Mouse (Mus musculus) c-Kit-positive CD71-negative TER-119-negative erythroid progenitor cells, embryonic 14.5 days (primary cell): ENCODE measurements around the gene Nipbl.
"Not testable (repeated sequence)": the region's sequence is repeated elsewhere in the genome, so short reads cannot be mapped to it uniquely, and the experiment has no call there.

Experiments used
- DNase-seq: peaks from one replicate; pipeline ENCODE4 v3.0.0-alpha.2; 2013; ENCODE audit warnings: low read depth

Nipbl gene

DNA sequence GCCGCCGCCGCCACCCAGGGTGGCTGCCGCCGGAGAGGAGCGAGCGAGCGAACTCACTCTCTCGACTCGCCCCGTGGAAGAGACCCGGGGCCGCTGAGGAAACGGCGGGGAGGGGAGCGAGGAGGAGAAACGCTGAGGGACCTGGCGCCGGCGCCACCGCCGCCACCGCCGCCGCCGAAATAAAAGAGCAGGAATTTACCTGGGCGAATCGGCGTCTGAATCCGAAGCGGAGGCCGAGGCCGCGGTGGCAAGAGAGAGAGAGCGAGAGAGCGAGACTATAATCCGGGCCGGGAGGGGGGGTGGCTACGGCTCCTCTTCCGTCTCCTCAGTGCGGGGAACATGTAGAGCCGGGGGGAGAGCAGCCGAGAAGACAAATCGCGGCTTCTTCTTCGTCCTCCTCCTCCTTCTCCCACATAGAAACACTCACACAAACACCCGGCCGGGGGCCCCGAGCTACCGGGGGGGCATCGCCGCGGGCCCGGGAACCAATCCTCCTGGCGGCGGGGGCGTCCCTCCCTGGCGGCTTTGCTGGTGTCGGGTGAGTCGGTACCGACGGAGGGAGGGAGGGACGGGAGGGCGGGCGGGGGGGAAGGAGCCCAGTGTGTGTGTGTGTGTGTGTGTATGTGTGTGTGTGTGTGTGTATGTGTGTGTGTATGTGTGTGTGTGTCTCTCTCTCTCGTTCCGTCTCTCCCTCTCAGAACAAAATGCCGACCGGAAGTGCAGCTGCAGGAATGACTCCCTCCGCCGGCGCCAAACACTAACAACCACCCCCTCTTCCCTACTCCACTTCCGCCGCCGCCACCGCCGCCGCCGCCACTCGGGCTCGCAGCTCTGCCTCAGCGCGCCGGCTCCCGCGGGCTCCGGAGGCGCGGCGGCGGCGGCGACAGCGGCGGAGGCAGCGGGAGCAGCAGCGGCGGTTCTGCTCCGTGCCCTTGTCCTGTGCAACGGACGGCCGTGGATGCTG lies at the start of gene Nipbl:
Nipbl (minus strand) TSS at position 538 of the 964 bp plus-strand sequence.
- peak; percentile 82 for DNase-seq

DNA sequence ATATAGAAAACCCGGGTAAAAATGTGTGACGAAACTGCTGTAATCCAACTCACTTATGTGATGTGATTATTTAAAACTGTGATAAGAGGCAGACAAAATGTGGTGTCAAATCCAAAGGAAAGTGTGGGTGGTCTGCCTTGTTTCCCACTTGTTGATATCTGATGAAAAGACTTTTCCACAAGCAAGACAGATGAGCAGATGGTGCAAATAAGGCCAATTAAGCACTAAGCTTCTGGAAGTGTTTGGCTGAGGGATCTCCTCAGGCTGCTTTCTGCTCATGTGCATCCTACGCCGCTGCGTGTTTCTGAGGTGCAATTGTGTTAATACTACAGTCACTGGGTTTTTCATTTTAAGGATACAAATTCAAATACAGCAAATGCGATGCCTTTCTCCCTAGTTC lies 41.0 kb upstream of the Nipbl start:
- no peak for DNase-seq

DNA sequence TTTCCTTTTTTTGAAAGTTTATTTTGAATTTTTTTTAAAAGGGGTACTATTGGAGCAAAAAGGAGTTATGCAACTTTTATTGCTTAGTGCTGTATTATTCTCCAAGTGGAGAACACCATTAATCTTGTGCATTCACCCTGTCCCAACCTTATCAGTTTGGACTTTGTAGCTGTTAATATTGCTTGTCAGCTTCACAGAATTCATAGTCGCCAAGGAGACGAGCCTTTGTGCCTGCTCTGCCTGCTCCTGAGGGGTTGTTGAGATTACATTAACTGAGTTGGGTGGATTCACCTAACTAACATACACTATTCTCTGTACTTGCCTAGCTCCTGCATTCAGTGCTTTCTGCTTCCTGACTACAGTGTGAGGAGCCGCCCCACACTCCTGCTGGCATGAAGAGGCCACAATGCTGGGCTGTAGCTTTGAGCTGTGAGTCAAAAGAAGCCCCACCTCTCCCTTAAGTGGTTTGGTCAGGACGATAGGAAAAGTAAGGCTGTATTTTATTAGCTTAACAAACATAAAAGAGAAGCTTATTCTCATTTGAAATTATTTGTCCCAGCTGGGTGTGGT lies 24.8 kb upstream of the Nipbl start:
- DNase-seq: no peak

DNA sequence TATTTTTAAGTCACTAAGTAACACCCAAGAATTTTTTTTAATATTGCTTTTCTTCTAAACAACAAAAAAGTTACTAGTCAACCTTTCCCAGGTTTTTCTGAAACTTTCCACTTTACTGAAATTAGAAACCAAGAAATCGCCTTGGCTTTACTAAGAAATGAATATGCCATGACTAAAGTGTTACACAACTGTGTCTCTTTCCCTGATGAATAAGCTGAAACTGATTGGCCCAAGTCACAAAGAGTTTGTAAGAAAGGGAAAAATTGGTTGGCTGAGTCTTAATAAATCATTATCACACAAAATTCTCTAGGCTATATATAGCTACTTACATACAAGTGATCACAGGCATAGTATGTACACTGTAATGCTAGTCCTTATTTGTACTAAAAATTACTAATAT lies 19.3 kb upstream of the Nipbl start:
- DNase-seq: no peak

DNA sequence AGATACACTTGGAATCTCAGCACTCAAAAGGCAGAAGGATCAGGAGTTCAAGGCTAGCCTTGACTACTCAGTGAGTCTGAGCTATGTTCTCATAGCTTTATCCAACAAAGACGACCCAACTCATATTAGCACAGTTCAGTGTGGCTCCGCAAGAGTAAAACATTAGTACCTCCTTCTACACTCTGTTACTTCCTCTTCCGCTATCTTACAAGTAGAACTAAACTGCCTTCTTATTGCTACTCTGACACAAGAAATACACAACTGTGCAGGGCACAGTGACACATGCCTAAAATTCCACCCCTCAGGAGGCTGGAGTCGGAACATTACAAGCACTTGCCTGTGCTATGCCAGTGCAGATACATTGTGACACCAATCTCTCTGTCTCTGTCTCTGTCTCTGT lies 18.5 kb upstream of the Nipbl start:
- no peak for DNase-seq

DNA sequence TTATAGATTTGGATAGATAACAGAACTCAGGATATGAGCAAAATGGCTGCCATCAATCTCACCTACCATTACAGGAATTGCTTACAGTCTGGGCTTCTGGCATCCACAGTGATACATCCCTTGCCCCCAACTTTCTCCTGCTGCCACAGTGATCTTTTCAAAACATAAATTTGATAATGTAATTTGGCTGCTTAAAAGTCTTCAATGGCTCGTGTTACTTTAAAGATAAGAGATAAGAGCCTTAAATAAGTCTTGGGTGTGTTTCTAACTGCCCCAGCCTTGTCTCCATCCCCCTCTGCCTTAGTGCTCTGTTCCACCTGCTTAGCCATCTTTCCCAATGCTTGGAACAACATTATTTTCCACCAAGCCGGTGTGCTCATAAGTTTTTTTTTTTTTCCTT lies 16.6 kb upstream of the Nipbl start:
- DNase-seq: no peak

DNA sequence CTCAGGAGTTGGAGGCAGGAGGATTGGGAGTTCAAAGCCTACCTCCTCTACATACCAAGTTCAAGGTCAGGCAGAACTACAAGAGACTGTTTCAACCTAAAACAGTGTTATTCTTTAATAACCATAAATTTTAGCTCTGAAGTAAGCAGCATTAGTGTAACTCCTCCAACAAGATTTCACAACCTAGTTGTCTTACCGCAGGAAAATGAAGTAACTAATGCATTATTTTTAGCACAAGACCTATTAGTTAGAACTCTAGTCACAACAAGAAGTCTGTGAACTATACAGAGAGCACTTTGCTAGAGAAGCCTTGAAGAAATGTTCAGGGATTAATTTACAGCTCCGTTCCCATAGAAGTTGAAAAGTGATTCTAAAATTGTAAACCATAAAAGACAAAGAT lies 15.7 kb upstream of the Nipbl start:
- no peak for DNase-seq

DNA sequence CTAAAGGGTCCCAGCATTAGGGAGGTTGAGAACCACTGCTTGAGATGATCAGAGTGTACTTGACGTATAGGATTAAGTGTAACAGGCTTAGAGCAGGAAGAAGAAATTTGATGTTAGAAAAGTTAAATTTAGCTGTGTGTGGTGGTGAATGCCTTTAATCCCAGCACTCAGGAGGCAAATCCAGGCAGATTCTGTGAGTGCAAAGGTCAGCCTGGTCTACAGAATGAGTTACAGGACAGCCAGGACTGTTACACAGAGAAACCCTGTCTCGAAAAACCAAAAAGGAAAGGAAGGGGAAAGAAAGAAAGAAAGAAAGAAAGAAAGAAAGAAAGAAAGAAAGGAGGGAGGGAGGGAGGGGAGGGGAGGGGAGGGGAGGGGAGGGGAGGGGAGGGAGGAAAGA lies 12.0 kb upstream of the Nipbl start:
- DNase-seq: not testable (repeated sequence)

DNA sequence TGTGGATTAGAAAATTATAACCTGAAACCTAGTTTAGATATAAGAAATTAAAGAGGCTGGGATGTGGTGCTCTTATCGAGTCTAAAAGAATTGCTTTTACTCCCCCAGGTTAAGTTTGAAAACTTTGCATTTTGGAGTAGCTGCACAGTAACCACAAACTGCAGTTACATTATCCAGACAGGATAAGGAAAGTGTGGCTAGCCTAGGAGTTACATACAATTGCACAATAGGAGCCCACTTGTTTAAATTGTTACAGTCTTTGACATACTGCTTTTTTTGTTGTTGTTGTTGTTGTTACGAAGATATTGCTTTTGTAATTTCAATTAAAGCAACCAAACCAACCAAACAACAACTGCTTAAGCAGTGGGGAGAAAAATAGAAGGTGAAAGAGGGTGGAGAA lies 11.2 kb upstream of the Nipbl start:
- no peak for DNase-seq

DNA sequence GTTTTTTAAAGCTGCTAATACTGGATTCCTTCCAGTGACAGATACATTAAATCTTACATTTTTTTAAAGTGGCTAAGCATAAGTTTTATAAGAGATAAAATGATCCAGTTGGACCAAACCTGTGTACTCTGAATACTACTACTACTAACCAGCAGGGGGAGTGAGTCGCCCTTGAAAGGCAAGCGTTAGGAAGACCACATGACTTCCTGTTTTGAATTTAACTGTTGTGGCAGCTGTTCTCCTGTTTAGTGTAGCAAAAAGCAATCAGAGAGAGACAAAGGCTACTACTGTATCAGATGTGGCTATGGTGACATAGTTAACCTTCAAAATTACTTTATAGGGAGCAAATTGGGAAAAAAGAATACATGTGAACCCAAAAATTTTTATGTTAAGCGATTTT lies 6.8 kb upstream of the Nipbl start:
- peak; percentile 60 for DNase-seq

DNA sequence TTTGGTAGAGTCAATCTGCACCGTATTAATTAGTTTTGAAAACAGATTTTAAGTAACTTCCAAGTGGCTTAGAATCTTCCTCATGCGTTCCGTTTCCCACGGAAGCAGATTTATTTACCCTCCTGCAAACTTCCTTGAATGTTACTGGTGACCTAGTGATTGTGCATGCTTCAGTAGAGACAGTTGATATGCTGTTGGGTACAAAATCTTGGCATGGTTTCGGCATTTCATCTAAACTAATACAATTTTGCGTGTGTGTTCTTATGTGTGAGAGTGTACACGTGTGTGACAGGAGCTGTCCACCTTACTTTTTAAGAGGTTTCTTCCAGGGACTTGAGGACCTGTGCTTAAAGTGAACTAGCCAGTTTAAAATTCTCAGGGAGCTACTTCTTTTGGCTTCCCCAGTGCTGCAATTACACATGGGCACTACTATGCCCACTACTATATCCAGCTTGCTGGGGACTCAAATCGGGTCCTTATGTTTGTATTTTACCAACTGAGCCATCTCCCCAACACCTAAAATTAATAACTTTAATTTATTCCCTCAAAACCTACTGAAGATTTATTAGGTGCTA lies 3.0 kb upstream of the Nipbl start:
- no peak for DNase-seq

DNA sequence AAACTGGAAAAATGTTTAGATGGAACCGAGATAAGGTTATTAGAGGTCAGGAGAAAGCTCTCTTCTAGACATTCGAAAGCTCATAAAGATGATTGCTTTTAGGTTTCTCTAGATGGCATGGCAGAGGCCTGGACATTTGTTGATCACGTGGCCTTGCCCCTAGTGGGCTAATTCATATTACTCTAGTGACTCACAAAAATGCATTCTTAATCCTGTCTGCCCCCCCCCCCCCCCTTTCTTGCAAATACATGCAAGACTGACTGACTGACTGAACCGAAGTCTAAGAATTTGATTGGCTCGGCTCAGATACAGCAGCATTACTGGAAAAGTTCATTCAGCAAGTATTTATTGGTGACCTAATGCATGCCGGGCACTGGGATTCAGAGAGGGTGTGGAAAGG lies 2.2 kb upstream of the Nipbl start:
- DNase-seq: peak; percentile 56

DNA sequence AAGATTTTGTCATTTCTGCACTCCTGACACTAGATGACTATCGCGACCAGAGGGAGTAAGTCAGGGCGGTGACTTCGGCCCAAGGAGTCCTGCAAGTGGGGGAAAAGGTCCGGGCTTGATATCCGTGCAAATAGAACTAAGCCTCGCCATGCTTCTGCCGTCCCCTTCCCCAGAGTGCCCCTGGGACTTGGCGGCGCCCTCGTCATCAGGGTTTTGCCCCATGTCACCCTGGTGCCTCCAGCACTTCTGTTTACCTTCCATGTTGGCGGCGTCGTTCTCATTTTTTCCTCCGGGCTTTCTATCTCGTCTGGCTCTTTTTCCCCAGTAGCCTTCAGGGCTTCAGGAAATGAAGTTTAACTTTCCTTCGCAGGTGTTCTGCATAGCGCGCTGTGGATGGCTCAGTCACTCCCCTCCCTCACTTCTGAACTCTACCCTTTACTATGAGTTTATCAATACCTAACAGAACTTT lies 1.7 kb upstream of the Nipbl start:
- peak; percentile 33 for DNase-seq

DNA sequence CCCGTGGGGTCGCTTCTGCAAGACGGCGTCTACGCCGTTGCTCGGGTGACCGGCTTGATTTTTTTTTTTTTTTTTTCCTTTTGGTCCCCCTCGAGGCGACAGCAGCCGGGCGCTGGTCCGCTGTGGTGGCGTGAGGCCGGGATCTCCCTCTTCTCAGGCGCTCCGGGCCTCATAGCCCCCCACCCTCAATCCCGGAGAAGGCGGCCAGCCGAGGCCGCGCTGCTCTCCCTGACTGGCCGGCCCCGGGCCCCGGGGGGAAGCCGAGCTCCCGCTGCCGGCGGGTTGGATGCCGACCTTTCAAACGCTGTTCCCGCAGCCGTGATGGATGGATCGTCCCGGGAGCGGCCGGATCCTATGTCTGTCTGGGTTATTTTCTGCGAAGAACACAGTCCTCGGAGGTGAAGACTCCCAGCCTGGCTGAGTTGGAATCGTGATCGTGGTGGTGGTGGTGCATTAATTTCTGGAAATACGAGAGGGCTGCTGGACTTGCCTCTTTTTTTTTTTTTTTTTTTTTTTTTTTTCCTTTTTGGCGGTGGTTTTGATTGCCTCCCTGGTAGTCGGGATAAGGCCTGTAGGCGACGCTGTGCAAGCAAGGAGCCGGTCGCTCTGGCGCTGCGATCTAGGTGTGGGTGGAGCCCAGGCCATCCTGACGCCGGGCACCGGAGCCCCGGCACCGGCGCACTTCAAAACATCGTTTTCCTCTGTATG lies 781 bp upstream of the Nipbl start:
- peak; percentile 79 for DNase-seq

DNA sequence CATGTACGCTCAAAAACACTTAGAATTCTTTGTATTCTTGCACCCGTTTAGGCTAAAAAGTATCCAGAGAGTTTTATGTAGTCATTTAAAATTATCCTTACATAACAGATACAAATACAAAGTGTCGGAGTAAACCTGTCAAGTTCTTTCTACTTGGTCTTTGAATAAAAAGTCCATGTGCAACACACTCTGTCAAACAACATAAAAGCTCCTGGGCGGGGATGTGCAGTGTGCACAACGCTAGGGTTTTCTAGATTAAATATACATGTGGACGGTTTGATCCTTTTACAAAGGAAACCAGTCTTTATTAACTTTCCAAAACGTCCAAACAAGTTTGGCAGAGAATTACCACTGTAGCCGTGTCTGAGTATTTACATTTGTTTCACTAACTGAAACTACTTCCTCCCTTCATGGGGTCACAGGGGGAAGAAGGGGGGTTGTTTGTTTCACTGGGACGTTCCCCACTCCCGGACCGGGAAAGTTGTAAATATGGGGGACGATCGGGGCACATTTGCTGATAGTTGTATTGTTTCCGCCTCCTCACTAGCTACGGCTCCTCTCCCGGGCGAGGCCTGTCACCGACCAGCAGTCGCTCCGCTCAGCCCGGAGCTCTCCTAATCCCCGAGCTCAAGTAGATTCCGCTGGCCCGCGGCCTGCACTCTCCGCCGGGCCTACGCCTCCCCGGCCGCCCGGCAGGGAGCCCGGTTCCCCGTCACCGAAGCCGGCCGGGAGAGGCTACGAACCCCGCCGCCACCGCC lies 916 bp downstream of the Nipbl start:
- peak; percentile 35 for DNase-seq

DNA sequence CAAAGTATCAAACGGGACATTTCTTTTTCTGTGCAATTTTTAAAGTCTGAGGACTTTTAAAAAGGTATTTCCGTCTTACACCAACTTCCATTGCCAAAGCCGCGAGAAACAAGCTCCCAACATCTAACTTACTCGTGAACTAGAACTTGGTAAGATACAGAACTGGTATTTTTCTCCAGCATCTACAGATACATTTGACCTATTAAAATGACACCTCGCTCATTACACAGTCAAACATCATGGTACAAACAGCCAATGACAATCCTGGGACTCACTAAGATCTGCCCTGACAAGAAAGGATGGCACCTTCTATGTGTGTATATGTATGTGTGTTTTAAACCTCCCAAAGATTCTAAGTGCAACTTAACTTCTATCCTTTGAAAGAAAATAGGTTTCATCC lies 1.5 kb downstream of the Nipbl start:
- DNase-seq: peak; percentile 36

DNA sequence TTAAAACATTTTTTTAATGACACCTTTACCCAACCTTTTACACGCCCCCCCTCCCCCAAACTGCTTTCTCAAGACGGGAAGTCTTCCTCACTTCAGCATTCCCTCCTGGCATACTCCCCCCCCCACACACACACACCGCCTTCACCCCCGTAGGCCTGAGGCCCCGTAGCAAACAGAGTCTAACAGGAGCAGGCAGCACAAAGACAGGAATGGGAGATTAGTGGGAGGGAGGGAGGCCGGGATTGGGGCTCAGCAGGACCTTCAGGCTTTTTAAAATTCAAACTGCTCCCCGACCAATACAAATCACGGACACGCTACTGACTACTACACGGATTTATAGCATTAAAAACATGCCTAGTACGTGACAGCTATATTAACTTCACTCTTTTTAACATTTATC lies 2.1 kb downstream of the Nipbl start:
- no peak for DNase-seq

DNA sequence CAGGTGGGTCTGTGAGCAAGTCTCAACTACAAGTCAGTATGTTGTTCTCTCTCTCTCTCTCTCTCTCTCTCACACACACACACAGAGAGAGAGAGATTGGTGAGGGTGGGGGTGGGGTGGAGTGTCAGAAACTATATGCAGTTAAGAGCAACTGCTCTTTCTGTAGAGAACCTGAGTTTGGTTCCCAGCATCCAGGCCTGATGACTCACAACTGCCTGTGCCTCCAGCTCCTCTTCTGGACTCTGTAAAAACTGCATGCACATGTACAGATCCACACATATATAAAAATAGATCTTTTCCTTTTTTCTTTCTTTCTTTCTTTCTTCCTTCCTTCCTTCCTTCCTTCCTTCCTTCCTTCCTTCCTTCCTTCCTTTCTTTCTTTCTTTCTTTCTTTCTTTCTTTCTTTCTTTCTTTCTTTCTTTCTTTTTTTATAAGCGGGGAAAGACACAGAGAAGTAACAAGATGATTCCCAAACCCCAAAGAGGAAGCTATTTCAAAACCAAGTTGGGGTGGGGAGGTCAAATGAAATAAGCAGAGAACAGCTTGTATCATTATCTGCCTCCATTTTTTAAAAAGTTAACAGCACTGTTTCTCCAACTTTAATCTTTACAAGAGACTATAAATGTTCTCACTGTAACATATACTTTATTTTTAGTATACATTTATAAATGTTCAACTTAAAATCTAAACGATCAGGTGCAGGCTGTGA lies 10.9 kb downstream of the Nipbl start:
- no peak for DNase-seq

DNA sequence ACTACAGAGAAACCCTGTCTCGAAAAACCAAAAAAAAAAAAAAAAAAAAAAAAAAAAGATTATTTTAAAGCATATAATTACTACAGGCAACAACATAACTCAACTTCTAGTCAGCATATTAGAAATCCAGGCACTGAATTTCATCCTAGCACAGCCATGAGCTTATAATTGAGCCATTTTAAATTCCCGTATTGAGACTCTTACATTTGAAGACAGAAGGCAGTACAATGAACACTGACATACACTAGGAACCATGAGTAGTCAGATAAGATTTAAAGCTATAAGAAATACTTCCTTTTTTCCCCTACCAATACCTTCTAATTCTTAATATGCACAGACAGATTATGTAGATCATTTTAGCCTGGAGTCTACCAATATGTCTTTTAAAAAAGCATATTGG lies 11.7 kb downstream of the Nipbl start:
- DNase-seq: no peak

DNA sequence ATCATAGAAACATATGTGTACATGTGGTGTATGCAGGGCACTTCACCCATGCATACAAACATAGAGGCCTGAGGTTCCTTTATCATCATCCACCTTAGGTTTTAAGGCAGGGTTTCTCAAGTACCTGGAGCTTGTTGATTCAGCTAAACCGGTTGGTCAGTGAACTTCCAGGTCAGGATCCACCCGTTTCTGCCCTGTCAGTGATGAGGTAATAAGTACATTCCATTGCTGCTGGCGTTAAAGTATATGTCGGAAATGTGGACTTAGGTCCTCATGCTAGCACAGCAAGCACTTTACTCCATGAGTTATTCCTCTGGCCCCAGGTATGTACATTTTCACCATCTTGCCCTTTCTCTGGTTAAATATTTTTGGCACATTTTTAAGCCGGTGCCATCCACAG lies 14.8 kb downstream of the Nipbl start:
- no peak for DNase-seq

DNA sequence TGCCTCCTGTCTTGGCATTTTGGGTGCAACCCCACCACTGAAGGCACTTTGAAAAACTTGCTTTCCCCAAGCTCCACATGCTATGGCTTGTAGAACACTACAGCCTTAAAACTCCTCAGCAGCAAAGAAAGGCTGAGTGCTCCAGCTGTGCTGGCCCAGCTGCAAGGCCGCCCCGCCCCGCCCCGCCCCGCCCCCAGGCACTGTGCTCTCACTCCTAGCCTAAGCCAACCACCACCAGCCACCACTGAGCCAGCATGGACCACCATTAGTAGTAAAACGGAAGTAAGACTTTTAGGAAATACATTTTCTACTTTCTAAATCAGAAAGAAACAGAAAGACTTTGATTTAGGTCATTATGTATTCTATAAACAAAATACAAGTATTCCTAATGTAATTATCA lies 23.4 kb downstream of the Nipbl start:
- no peak for DNase-seq
